Mouse (Mus musculus) thymus, adult 18-20 months (tissue): Measurements from ENCODE around the gene Cckar.
"Not testable (repeated sequence)": the region's sequence is repeated elsewhere in the genome, so short reads cannot be mapped to it uniquely, and the experiment has no call there.

Experiments
- DNase-seq, 2 experiments: peaks; one replicate each; pipeline ENCODE4 v3.0.0; 2022; ENCODE audit warnings: mixed read lengths in 2 of 2

The Cckar gene

GRCm38 (mm10) chr5:53707235-53708177, at the start of gene Cckar:
TSS of gene Cckar (minus strand) at chr5:53707705.
- no peak for DNase-seq

GRCm38 (mm10) chr5:53744061-53744460, 36.6 kb upstream of the Cckar start:
- DNase-seq = no peak

DNA sequence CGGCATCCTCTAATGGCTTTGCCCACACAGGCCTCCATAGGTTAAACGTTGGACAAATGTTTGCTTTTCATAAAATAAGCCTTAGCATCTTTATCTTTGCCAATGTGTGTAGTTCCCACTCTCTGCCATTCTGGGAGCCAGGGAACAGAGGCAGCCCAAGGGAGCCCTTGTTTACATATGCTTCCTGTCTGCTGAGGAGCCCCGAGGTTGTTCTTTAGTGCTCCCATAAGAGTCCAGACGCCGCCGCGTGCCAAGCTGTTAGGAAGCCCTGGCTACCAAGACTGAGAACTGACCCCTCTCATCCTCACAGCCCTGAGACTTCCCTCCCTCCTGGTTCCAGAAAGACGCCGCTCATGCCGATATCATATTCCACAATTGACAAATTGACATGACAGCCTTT, 25.4 kb upstream of the Cckar start:
- no peak for DNase-seq

DNA sequence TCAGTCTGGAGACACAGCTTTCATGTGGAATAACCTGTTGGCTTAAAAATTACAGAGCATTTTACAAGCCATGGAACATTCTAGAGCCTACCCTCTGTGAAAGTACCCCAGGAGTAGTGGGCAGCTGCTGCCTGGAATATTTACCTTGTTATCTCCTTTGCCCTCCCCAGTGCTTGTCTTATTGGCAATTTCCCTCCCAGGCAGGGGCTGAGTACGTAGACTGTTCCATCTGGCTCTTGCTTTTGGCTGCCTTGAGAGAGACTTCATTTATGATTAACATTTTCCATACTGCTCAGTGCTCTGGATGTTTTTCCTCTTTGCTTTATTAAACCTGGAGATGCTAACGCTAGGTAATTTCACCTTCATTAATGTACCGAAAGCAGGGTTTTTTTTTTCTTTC, 20.1 kb upstream of the Cckar start:
- no peak for DNase-seq

- DNase-seq = no peak
Measured at GRCm38 (mm10) chr5:53726011-53726410, 18.5 kb upstream of the Cckar start.

DNA sequence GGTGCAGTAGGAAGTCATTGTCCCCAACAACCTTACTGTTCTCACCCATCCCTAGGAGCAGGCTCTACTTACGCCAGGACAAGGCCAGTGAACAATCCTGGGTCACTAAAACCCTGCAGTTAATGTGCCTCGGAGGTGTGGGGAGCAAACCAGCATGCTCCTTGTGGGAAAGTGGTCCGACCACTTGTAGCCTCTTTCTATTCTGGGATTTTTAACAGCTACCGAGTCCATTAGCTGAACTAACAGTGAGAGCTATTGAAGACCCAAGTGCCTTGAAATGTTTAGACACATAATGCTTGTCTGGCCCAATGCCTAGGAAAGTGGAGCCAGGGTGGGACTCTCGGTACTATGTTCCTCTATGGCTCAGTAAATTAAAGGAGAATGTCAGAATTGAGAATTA, 9.0 kb upstream of the Cckar start:
- no peak for DNase-seq

- no peak for DNase-seq
Measured at GRCm38 (mm10) chr5:53711277-53711676, 3.8 kb upstream of the Cckar start.

GRCm38 (mm10) chr5:53708191-53708590, 686 bp upstream of the Cckar start:
- DNase-seq = no peak

DNA sequence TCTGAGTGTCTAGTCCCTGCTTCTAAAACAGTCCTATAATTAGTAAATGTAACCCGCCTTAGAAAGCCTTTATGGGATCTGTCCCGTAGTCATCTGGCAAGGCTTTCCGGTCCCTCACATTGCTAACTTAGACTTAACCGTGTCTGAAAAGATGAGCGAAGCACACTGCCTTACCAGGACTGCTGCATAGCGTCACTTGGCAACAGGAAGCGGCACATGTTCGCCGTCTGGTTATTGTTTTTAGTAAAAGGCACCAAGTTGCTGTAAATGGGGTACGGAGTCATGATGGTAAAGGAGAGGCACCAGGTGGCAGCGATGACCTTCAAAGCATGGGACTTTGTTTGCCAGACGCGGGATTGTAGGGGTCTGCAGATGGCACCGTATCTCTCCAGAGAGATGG, 4.8 kb downstream of the Cckar start:
- no peak for DNase-seq

DNA sequence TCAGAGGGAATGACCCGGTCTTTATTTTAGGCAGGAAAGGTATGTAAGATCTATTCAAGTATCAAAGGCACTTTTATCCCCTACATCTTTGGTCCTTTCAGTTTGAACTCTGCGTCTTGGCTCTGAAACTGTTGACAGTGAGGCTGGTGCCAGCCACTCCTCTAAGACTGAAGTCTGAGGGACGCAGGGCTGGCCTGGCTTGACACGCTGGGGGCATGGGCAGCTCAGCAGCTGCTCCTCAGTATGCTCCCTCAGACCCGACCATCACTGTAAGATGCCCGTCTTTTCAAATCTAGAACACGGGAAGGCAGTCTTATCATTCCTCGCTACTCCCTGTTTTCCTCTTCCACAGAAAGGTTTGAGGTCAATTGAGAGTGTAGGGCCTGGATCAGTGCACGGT, 9.7 kb downstream of the Cckar start:
- DNase-seq = no peak

DNA sequence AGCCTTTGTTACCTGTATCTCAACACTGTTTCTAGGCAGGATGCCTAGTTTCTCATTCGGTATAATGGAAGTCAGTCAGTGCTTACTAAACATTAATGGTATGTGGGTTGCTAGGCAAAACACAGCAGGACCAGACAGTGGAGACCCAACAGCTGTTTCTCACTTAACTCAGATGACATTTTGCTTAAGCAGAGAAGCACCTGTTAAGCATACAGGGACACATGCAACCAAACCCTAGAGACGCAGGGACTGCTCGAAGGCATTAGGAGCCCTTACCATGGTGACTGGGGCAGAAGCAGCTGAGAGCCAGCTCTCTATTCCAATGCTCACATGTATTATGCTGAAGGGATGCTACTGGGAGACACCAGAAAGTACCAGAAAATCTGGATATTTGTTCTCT, 10.8 kb downstream of the Cckar start:
- DNase-seq = no peak

GRCm38 (mm10) chr5:53692662-53693061, 14.8 kb downstream of the Cckar start:
- DNase-seq = no peak

DNA sequence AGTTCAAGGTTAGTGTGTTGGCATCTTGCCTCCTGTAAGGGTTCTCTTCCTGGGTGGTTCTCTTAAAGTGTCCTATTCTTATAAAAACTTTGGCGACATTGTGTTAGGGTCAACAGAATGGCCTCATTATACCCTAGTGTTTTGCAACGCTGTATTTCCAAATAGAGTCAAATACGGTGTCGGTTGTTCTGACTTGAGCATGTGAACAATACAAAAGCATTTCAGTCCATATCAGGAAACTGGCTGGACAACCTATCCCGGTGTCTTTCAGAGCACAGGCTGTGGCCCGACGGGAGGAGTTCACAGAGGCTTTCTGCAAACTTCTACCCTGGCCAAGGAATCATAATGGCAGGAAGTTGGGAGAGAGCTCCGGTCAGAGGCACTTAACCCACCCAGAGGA, 15.4 kb downstream of the Cckar start:
- DNase-seq = no peak

DNA sequence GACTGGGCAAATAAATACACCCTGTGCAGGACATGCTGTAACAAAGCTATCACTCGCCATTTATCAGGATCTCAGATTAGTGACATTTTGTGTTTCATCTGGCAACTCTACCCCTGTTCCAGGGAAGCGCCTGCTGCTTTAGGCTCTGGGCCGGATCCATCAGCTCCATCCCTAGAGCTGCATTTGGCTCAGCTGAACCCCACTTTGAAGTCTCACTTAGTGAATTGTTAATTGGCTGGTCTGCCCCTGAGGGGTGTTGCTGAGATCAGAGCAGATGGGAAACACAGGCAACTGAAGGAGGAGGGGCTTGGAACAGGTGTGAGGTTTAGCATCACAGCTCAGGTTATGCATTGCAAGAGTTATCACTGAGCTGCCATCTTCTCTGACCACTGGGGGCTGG, 15.9 kb downstream of the Cckar start:
- DNase-seq = no peak

DNA sequence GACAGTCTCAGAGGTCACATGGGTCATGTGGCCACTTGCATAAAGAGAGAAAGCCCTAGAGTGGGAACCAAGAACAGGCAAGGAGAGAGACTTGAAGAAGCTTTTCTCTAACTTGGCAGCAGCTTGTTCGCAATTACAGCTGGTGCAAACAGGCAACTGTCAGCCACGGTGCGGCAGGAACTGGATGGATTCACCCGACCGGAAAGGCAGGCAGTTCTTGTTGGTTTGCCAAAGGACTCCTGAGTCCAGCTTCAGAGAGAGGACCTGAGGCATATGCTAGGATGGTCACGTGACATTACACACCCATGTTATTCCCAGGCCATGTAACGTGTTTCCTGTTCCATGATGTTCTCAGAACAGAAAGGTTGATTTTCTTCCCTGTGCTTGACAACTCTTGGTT, 19.2 kb downstream of the Cckar start:
- no peak for DNase-seq

DNA sequence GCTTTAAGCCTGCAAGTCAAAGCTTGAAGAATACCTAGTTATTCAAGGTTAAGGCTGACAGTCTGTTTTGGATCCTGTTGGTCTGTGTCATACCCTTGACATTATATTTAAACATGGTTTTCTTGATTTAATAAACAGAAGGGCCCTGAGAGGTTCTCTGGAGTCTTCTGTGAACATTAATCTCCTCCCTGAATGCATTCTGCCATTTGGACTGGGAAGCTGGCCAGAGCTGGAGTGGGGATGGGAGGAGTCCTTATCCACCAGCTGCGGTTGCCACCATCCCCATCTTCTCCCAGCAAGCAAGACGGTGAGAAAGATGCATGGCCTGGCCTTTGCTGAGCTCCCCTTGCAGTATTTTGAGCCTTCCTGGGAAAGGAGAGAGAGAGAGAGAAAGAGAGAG, 21.1 kb downstream of the Cckar start:
- DNase-seq = no peak

GRCm38 (mm10) chr5:53685623-53686022, 21.9 kb downstream of the Cckar start:
- DNase-seq = no peak

DNA sequence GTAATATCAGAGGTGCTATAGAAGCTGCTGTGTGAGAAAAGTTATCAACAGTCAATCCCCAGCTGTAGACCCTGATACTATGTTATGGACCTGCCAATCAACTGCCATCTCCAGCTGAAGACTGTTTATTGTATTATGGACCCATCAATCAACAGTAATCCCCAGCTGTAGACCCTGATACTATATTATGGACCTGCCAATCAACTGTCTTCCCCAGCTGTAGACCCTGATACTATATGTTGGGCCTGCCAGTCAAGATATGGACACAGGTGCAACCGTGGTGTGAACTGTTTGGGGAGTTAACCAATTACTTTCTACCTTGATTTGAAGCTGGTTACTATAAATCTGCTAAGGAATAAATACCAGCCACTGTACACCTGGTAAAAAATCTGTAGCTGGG, 23.1 kb downstream of the Cckar start:
- DNase-seq = no peak

- no peak for DNase-seq
Measured at GRCm38 (mm10) chr5:53683916-53684315, 23.6 kb downstream of the Cckar start.

DNA sequence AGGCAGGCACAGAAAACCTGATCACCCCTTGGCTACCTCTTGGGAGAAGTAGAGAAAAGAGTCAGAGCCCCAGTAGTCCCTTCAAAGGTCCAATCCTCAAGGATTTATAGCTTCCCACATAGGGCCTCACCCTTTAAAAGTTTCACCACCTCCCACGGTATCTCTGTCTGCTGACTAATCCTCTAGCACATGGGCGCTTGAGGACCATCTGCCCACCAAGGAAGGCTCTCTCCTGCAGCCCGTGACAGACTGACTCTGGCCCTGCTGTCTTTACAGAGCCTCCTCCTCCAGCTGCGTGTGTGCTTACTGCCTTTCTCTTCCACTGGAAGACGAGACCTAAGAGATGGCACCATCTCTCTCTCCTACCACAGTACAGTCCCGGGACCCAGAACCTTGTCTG, 27.9 kb downstream of the Cckar start:
- DNase-seq = no peak

DNA sequence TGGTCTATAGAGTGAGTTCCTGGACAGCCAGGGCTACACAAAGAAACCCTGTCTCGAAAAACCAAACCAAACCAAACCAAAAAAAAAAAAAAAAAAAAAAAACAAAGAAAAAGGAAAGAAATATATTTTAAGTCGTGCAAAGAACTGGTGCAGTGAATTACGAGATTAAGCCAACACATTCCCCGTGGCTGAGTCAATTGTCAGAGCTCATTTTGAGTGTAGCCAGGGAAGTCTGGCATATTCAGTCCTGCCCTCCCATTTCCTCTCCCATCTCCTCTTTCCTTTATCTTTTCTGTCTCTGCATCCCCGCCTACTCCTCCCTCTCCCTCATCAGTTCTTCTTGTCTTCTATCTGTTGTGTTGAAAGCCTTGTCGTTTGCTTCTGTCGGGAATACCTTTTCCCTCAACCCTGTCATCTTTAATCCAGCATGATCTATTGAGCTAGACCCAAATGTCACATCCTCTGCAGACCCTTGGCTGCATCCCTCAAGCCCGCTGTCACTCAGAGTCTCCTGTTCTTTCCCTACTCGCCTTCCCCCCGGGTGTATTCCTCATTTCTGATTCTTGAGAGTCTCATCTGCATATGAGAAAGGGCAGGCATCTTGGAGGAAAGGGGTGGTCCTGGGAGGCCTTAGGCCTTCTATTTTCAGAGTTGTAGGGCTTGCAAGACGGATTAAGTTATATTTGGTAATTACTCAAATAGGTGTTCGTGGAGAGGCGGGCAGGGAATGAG, 29.3 kb downstream of the Cckar start:
- no peak for DNase-seq

DNA sequence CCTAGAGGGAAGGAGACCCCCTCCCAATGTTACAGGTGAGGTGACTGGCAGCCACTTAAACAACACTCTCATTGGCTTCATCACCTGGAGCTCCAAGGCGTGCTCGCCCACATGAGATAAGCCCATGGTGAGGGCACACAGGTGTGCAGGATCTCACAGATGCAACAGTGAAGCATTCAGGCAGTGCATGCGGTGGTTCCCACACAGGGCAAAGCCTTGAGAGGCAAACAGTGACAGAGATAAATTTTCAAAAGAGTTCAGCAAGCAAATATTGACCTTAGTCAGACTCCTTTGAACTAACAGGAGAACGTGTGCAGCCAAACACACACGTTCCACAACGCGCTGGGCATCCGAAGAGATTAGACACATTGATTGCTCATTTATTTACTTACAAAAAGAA, 30.8 kb downstream of the Cckar start:
- DNase-seq = no peak

- not testable (repeated sequence) for DNase-seq
Measured at GRCm38 (mm10) chr5:53673493-53674150, 33.9 kb downstream of the Cckar start.

DNA sequence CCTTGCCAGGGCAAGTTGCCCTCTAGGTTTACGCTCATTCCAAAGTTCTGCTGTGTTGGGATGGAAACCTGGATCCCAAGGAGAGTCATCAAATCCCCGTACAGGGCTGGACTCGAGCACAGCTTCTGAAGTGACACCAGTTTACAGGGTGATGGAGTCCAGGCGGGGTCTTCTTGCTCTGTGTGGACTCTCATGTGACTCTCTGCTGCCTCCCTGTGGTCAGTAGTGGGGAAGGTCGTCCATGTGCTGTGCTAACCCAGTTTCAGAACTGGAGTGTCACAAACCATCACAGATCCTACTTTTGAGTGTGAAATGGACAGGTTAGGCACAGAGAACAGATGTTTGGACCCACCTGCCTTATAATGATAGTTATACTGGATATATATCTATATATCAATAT, 35.2 kb downstream of the Cckar start:
- DNase-seq = peak; percentile 18
